Mouse (Mus musculus): ENCODE results near the gene Sgk2. TPM values are rescaled to one million over a fixed set of nuclear protein-coding genes. Genes with fewer than 3 reads are reported as not detected.
"Not testable (repeated sequence)": the region's sequence is repeated elsewhere in the genome, so short reads cannot be mapped to it uniquely, and the experiment has no call there.

The Sgk2 gene
- polyA plus RNA-seq, 1 experiment from 2014 or later = 0.09 TPM

DNA sequence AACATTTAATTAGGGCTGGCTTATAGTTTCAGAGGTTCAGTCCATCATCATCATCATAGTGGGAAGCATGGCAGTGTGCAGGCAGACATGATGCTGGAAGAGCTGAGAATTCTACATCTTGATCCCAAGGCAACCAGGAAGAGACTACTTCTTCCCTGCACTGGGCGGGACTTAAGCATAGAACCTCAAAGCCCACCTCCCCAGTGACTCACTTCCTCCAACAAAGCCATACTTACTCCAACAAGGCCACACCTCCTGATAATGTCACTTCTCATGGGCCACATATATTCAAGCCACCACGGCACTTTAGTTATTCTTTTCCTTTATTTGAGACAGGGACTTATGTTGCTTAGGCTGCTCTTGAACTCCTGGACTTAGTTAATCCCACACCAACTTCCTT is 62.0 kb downstream of the Sgk2 start:
- no peak overlapping the region for H3K9ac ChIP-seq (ENCODE audit: low read length)
- no peaks in the 10 kb centered on the region for H3K9me3 ChIP-seq (replicated peaks; ENCODE audit: control insufficient read depth, low read length)
- no peaks in the 10 kb centered on the region for H3K27me3 ChIP-seq (ENCODE audit: control insufficient read depth, insufficient read depth, low read length)
- peaks cover 14% of the 10 kb centered on the region for H3K36me3 ChIP-seq (ENCODE audit: control insufficient read depth, insufficient read depth)
- H3K4me1 ChIP-seq (ENCODE audit: control insufficient read depth, insufficient read depth, low read length) = 0 out of 2 replicates have a peak, but pooled peaks cover 4% of the 10 kb centered on the region
- H3K27ac ChIP-seq (ENCODE audit: low read length) = no peak overlapping the region
- WGBS = 85% methylated on average over 2 of the region's 2 CpGs
- no peak overlapping the region for H3K4me2 ChIP-seq (ENCODE audit: low read depth, low read length)
- no peak for ATAC-seq (replicated peaks; ENCODE audit: extremely low read depth, insufficient read depth, low FRiP score)
- H3K4me3 ChIP-seq (ENCODE audit: low read length) = no peak overlapping the region

DNA sequence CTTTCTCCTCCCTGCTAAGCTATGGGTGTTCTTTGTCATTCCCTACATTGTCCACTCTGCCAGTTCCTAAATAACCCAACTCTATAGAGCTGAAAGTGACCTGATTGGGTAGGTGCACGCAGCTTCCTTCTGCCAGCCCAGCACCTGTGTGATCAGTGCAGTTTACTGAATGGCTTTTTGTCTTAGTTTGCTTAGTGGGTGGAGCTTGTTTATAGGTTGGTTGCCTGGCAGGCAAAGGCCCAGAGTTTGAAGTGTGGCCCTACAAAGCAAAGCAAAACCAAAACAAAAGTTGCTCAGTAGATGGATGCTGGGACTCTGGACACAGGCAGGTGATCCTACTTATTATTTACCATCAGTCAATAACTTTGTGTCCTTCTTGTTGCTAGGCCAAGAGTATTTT is 64.6 kb downstream of the Sgk2 start:
- Histone ChIP-seq H3K9me3 (replicated peaks; ENCODE audit: control insufficient read depth, low read length) (no peaks in the 10 kb centered on the region), H3K4me1 (ENCODE audit: control insufficient read depth, insufficient read depth, low read length) (peaks cover 21% of the 10 kb centered on the region), H3K9ac (ENCODE audit: low read length) (no peak overlapping the region), H3K4me2 (ENCODE audit: low read depth, low read length) (no peak overlapping the region), H3K4me3 (ENCODE audit: low read length) (no peak overlapping the region), H3K27me3 (ENCODE audit: control insufficient read depth, insufficient read depth, low read length) (no peaks in the 10 kb centered on the region), H3K36me3 (ENCODE audit: control insufficient read depth, insufficient read depth) (peaks cover 3% of the 10 kb centered on the region; the same call in 1 of the 2 replicates), H3K27ac (ENCODE audit: low read length) (no peak overlapping the region)
- WGBS = 67% methylated on average over 1 of the region's 1 CpGs
- no peak for ATAC-seq (replicated peaks; ENCODE audit: extremely low read depth, insufficient read depth, low FRiP score)

DNA sequence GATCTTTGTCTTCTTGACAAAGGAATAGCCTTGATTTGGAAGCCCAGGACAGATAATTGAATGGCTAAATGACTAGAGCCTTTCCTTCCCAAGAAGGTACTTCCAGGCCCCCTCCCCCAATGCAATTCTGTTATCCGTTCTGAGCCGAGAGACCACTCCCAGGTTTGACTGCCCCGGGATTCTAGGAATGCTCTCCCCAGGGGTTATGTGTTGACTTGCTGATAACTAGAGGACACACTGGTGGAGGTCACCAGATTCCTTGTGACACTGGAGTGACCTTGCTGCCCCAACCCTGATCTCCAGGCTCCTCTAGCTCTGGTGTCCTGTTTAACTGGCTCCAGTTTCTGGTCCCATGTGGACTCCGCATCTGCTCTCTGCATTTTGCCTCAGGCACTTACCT is 65.0 kb downstream of the Sgk2 start:
- peaks cover 21% of the 10 kb centered on the region for H3K4me1 ChIP-seq (ENCODE audit: control insufficient read depth, insufficient read depth, low read length)
- WGBS = 30% methylated on average over 4 of the region's 4 CpGs
- no peak overlapping the region for H3K4me3 ChIP-seq (ENCODE audit: low read length)
- no peak overlapping the region for H3K4me2 ChIP-seq (ENCODE audit: low read depth, low read length)
- no peak overlapping the region for H3K27ac ChIP-seq (ENCODE audit: low read length)
- no peaks in the 10 kb centered on the region for H3K27me3 ChIP-seq (ENCODE audit: control insufficient read depth, insufficient read depth, low read length)
- no peak overlapping the region for H3K9ac ChIP-seq (ENCODE audit: low read length)
- H3K36me3 ChIP-seq (ENCODE audit: control insufficient read depth, insufficient read depth) = peaks cover 2% of the 10 kb centered on the region; the same call in 1 of the 2 replicates
- ATAC-seq (replicated peaks; ENCODE audit: extremely low read depth, insufficient read depth, low FRiP score) = no peak
- H3K9me3 ChIP-seq (replicated peaks; ENCODE audit: control insufficient read depth, low read length) = no peaks in the 10 kb centered on the region

DNA sequence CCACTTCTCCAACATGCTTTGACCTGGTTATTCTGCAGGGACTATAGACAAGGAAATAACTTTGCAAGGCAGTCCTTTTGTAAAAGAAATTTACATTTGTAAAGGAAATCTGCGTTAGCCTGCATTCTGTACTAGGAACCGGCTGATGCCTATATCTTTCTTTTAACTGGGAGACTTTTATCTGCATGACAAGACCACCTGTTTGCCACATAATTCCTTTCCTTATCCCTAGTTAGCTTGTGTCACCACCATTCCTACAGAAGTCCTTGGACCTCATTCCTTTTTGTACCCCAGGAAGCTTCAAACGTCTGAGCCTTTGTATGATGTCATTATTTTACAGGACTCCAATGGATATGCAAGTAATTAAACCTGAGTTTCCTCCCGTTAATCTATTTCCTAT is 65.7 kb downstream of the Sgk2 start:
- WGBS = 68% methylated on average over 4 of the region's 4 CpGs
- no peak for ATAC-seq (replicated peaks; ENCODE audit: extremely low read depth, insufficient read depth, low FRiP score)
- H3K27me3 ChIP-seq (ENCODE audit: control insufficient read depth, insufficient read depth, low read length) = no peaks in the 10 kb centered on the region
- no peaks in the 10 kb centered on the region for H3K9me3 ChIP-seq (replicated peaks; ENCODE audit: control insufficient read depth, low read length)
- H3K9ac ChIP-seq (ENCODE audit: low read length) = no peak overlapping the region
- H3K36me3 ChIP-seq (ENCODE audit: control insufficient read depth, insufficient read depth) = no peaks in the 10 kb centered on the region
- no peak overlapping the region for H3K4me3 ChIP-seq (ENCODE audit: low read length)
- H3K27ac ChIP-seq (ENCODE audit: low read length) = no peak overlapping the region
- no peak overlapping the region for H3K4me2 ChIP-seq (ENCODE audit: low read depth, low read length)
- peaks cover 21% of the 10 kb centered on the region for H3K4me1 ChIP-seq (ENCODE audit: control insufficient read depth, insufficient read depth, low read length)

DNA sequence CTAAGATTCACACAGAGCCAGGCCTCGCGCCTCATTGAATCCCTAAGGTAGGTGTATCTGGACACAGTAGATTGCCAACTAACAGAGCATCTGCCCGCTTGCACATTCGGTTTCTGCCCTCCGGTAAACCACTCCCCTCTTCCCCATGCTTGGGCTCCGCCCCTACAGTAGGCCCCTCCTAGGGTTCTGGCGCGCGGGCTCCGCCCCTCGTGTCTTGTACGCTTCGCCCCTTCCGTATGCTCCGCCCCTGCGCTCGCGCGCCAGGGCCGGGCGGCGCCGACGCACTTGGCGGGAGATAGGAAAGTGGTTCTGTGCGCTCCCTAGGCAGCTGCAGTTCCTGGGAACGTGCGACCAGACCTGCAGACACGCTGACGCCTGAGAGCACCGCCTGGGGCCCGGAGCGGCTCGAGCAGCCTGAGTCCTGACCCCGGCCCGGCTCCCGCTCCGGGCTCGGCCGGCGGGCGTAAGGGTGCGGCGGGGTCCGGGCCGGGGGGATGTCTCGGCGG is 67.3 kb downstream of the Sgk2 start, which contains the start of gene Mybl2:
Gene Mybl2 (plus strand): TSS at position 353 of the 506 bp plus-strand sequence.
- Histone ChIP-seq H3K9ac (ENCODE audit: low read length) (peak within 1 kb of the TSS; percentile 79), H3K4me3 (ENCODE audit: low read length) (peak within 1 kb of the TSS; percentile 80), H3K4me2 (ENCODE audit: low read depth, low read length) (peak within 1 kb of the TSS; percentile 100), H3K27ac (ENCODE audit: low read length) (peak within 1 kb of the TSS; percentile 37; the same call in 1 of the 2 replicates), H3K27me3 (ENCODE audit: control insufficient read depth, insufficient read depth, low read length) (no peaks in the 10 kb centered on the region), H3K36me3 (ENCODE audit: control insufficient read depth, insufficient read depth) (no peaks in the 10 kb centered on the region), H3K9me3 (replicated peaks; ENCODE audit: control insufficient read depth, low read length) (no peaks in the 10 kb centered on the region), H3K4me1 (ENCODE audit: control insufficient read depth, insufficient read depth, low read length) (peaks cover 21% of the 10 kb centered on the region)
- WGBS = under 1% methylated on average over 48 of the region's 48 CpGs
- ATAC-seq (replicated peaks; ENCODE audit: extremely low read depth, insufficient read depth, low FRiP score) = peak; percentile 100

DNA sequence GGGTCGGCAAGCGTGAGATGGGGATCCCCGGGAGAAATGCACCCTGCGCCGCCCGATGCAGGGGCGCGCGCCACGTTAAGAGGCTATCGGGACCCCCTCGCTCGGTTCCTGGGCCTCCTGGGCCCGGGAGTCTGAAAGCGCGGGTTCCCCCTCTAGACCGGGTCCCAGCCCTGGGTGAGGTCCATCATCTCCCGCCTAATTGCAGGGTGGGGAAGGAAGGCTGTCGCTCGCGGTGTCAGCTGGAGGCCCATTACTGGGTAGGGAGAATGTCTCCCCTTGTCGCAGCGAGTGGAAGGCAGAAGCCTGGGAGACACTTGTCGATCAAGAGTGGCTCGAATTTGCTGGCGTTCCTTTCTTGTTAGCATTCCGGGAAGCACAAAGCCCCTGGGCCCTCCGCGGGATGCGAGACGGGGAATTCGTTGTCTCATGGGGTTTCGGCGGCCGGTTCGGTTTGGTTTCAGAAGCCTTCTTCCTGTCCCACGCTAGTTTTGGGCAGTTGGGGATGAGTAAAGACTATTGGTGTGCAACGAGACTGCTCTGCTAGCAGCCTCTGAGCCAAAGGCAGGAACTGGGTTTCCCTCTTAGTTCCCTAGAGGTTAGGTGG is 67.9 kb downstream of the Sgk2 start:
- ATAC-seq (replicated peaks; ENCODE audit: extremely low read depth, insufficient read depth, low FRiP score) = peak; percentile 15; the same call in 1 of the 2 replicates
- WGBS = under 1% methylated on average over 38 of the region's 38 CpGs
- Histone ChIP-seq H3K4me3 (ENCODE audit: low read length) (peak overlapping the region; percentile 80), H3K4me1 (ENCODE audit: control insufficient read depth, insufficient read depth, low read length) (peaks cover 21% of the 10 kb centered on the region), H3K4me2 (ENCODE audit: low read depth, low read length) (peak overlapping the region; percentile 100), H3K9me3 (replicated peaks; ENCODE audit: control insufficient read depth, low read length) (no peaks in the 10 kb centered on the region), H3K9ac (ENCODE audit: low read length) (peak overlapping the region; percentile 79), H3K27me3 (ENCODE audit: control insufficient read depth, insufficient read depth, low read length) (no peaks in the 10 kb centered on the region), H3K27ac (ENCODE audit: low read length) (peak overlapping the region; percentile 37; the same call in 1 of the 2 replicates), H3K36me3 (ENCODE audit: control insufficient read depth, insufficient read depth) (no peaks in the 10 kb centered on the region)

DNA sequence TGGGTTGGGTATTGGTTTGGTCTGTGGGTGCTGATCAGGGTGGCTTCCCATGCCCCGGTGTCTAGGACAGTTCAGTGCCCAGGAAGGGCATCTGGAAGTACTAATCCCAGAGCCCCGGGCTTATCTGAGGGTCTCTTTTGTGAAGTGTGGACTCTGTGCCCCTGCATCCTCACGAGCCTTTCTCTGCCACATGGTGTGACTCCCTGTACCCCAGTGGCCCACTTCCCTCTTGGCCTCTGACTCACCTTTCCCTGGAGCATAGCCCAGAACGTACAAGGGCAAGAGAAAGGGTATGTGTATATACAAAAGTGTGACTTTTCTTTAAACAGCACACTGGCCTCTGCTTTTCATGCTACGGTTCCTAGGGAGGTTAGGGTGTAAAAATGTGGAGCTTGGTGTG is 68.6 kb downstream of the Sgk2 start:
- Histone ChIP-seq H3K4me3 (ENCODE audit: low read length) (peak overlapping the region; percentile 80), H3K9ac (ENCODE audit: low read length) (peak overlapping the region; percentile 79), H3K4me1 (ENCODE audit: control insufficient read depth, insufficient read depth, low read length) (peaks cover 21% of the 10 kb centered on the region), H3K36me3 (ENCODE audit: control insufficient read depth, insufficient read depth) (no peaks in the 10 kb centered on the region), H3K27ac (ENCODE audit: low read length) (no peak overlapping the region), H3K4me2 (ENCODE audit: low read depth, low read length) (peak overlapping the region; percentile 100), H3K27me3 (ENCODE audit: control insufficient read depth, insufficient read depth, low read length) (no peaks in the 10 kb centered on the region), H3K9me3 (replicated peaks; ENCODE audit: control insufficient read depth, low read length) (no peaks in the 10 kb centered on the region)
- ATAC-seq (replicated peaks; ENCODE audit: extremely low read depth, insufficient read depth, low FRiP score) = no peak
- WGBS = 15% methylated on average over 5 of the region's 5 CpGs

DNA sequence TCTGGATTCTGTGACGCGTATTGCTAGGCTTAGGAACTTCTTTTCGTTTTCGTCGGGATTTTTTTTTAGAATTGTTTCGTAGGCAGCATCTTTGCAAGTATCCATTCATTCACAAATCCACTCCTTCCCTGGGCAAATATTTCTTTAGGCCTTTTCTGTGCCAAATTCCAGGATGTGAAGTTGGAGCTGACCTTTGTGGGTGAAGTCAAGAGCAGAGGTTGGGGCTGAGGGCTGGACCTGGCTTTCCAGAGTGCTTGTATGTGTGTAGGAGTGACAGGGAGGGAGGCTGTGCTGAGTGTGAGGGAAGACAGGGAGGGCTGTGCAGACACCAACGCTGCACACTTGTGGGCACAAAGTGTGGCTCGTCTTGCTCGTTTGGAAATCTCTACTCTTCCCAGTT is 69.5 kb downstream of the Sgk2 start:
- H3K4me2 ChIP-seq (ENCODE audit: low read depth, low read length) = no peak overlapping the region
- H3K4me3 ChIP-seq (ENCODE audit: low read length) = no peak overlapping the region
- no peak overlapping the region for H3K9ac ChIP-seq (ENCODE audit: low read length)

DNA sequence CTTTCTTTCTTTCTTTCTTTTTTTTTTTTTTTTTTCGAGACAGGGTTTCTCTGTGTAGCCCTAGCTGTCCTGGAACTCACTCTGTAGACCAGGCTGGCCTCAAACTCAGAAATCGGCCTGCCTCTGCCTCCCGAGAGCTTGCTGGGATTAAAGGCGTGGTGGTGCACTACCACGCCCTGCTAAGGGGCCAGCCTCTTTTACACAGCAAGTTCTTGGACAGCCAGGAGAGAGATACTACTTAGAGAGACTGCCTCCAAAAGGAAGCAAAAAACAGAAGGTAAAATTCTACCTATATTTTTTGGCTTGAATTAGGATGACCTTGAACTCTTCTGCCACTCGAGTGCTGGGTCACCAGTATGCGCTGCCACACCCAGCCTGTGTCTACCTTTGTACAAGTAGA is 71.9 kb downstream of the Sgk2 start:
- H3K9ac ChIP-seq (ENCODE audit: low read length); H3K27ac ChIP-seq (ENCODE audit: low read length); ATAC-seq (replicated peaks; ENCODE audit: extremely low read depth, insufficient read depth, low FRiP score); H3K9me3 ChIP-seq (replicated peaks; ENCODE audit: control insufficient read depth, low read length); H3K4me3 ChIP-seq (ENCODE audit: low read length); H3K27me3 ChIP-seq (ENCODE audit: control insufficient read depth, insufficient read depth, low read length); H3K36me3 ChIP-seq (ENCODE audit: control insufficient read depth, insufficient read depth); H3K4me2 ChIP-seq (ENCODE audit: low read depth, low read length): not testable (repeated sequence)
- 82% methylated on average over 7 of the region's 7 CpGs for WGBS
- peaks cover 18% of the 10 kb centered on the region for H3K4me1 ChIP-seq (ENCODE audit: control insufficient read depth, insufficient read depth, low read length)

More for the DNA sequence above, 69.5 kb downstream of the Sgk2 start:
- H3K27ac ChIP-seq (ENCODE audit: low read length) = no peak overlapping the region
- H3K27me3 ChIP-seq (ENCODE audit: control insufficient read depth, insufficient read depth, low read length) = no peaks in the 10 kb centered on the region
- H3K36me3 ChIP-seq (ENCODE audit: control insufficient read depth, insufficient read depth) = no peaks in the 10 kb centered on the region
- no peak for ATAC-seq (replicated peaks; ENCODE audit: extremely low read depth, insufficient read depth, low FRiP score)
- H3K9me3 ChIP-seq (replicated peaks; ENCODE audit: control insufficient read depth, low read length) = no peaks in the 10 kb centered on the region
- WGBS = 69% methylated on average over 9 of the region's 9 CpGs
- H3K4me1 ChIP-seq (ENCODE audit: control insufficient read depth, insufficient read depth, low read length) = peaks cover 21% of the 10 kb centered on the region
